In genomic region chr11:73175612-73176011, GRCm38 (mm10) we compare ENCODE assay signal across 8 mouse cellular contexts. TPM values are rescaled to one million over a fixed set of nuclear protein-coding genes. Genes with fewer than 3 reads are reported as not detected.
DNase-seq lines count a peak whose midpoint lies in the region; ATAC-seq and TF ChIP-seq lines count a peak whose summit lies in the region.

No protein-coding gene starts in this region.

- no peaks in the 10 kb centered on the region for H3K9me3 ChIP-seq in lung, embryonic 14.5 days (ENCODE audit: low read depth, low read length)

- 25% methylated on average over 8 of the region's 8 CpGs for WGBS in lung, embryonic 14.5 days

- peak overlapping the region; percentile 97; the same call in 1 of the 2 replicates for H3K27ac ChIP-seq in gastrocnemius, adult 2 months
- no peak overlapping the region for H3K27ac ChIP-seq in cortical plate, adult 2 months (ENCODE audit: insufficient read depth, low read length)
- H3K27ac ChIP-seq in lung, embryonic 14.5 days (ENCODE audit: low read depth): peak overlapping the region; percentile 87

- no peak for ATAC-seq in lung, embryonic 14.5 days (ENCODE audit: insufficient read depth)

- peak overlapping the region; percentile 99 for H3K4me3 ChIP-seq in gastrocnemius, adult 2 months
- H3K4me3 ChIP-seq in cortical plate, adult 2 months (ENCODE audit: insufficient read depth, low read length): peak overlapping the region; percentile 84; the same call in 1 of the 2 replicates
- peak overlapping the region; percentile 96 for H3K4me3 ChIP-seq in lung, embryonic 14.5 days (ENCODE audit: low read depth, low read length)

- H3K4me1 ChIP-seq in cortical plate, adult 2 months (ENCODE audit: control insufficient read depth, insufficient read depth, low read length): peaks cover 5% of the 10 kb centered on the region; the same call in 1 of the 2 replicates
- H3K4me1 ChIP-seq in lung, embryonic 14.5 days (ENCODE audit: insufficient read depth): peaks cover 15% of the 10 kb centered on the region; the same call in 1 of the 2 replicates

- H3K9ac ChIP-seq in lung, embryonic 14.5 days: peak overlapping the region; percentile 93

- TF ChIP-seq CTCF in gastrocnemius, adult 2 months (IDR thresholded peaks at IDR 0.05): no peak
- TF ChIP-seq CTCF in cortical plate, adult 2 months (IDR thresholded peaks at IDR 0.05; ENCODE audit: extremely low read depth, insufficient read depth, low read length): no peak
- TF ChIP-seq CTCF in lung, embryonic 14.5 days (IDR thresholded peaks at IDR 0.05; ENCODE audit: low read depth): no peak

- peak overlapping the region; percentile 76 for H3K4me2 ChIP-seq in lung, embryonic 14.5 days

- intact Hi-C loops in gastrocnemius, adult 2 months (cut with DNase I): loop anchor here (2.0 to 5.0 kb wide), 2 partner anchors 23 to 38 kb away; partner anchors contain the start of genes Ctns, Haspin and Shpk
- intact Hi-C loops in gastrocnemius, postnatal 36 days (cut with DNase I): no loop called here

- peaks cover 34% of the 10 kb centered on the region for H3K36me3 ChIP-seq in lung, embryonic 14.5 days (ENCODE audit: insufficient read depth)

- DNase-seq in gastrocnemius, adult 2 months: no peak
- no peak for DNase-seq in gastrocnemius, postnatal 36 days
- DNase-seq in kidney, adult 18-20 months: peak; percentile 80
- peak; percentile 71 for DNase-seq in lung, embryonic 14.5 days
- DNase-seq in cerebellum, adult 11 months: no peak
- DNase-seq in left cerebral cortex, adult 8-10 months (ENCODE audit: low spot score in 2 of 2): no peak
- DNase-seq in left cerebral cortex, adult 11 months (ENCODE audit: low spot score): no peak

- no peaks in the 10 kb centered on the region for H3K27me3 ChIP-seq in lung, embryonic 14.5 days (ENCODE audit: insufficient read depth, low read length)

- TF ChIP-seq POLR2A in cortical plate, adult 2 months (IDR thresholded peaks at IDR 0.05; ENCODE audit: extremely low read depth, insufficient read depth, low read length): no peak

RNA-seq across cellular contexts. Expression of gene Emc6, which starts 1.2 kb away (rescaled TPM):
- 10 to 100 TPM; 82.6 to 93.4 TPM for total RNA-seq in gastrocnemius, adult 2 months (2021)
- total RNA-seq in gastrocnemius, postnatal 36 days (2021): 10 to 100 TPM; 74.4 to 90.9 TPM
- 62.8 and 69.7 TPM in 2 replicates for polyA plus RNA-seq in cortical plate, adult 2 months (2012; rRNA removed)
- 118 and 135 TPM in 2 replicates for polyA plus RNA-seq in lung, embryonic 14.5 days (2014; fragmentation: Nextera tagmentation; extraction: Ambion mirVana)
- total RNA-seq in left cerebral cortex, adult 8-10 months (2022): 10 to 100 TPM; 39.9 to 46.8 (median 42.9) TPM

RNA-seq across cellular contexts. Expression of gene Tax1bp3, which starts 1.3 kb away (rescaled TPM):
- 10 to 100 TPM in 1 of 2 experiments, 1 to 10 TPM in 1; 6.5 to 13.9 TPM for total RNA-seq in gastrocnemius, adult 2 months (2021)
- 10 to 100 TPM in 1 of 2 experiments, 1 to 10 TPM in 1; 9.3 to 10.5 TPM for total RNA-seq in gastrocnemius, postnatal 36 days (2021)
- 13.3 and 13.6 TPM in 2 replicates for polyA plus RNA-seq in cortical plate, adult 2 months (2012; rRNA removed)
- 252 and 263 TPM in 2 replicates for polyA plus RNA-seq in lung, embryonic 14.5 days (2014; fragmentation: Nextera tagmentation; extraction: Ambion mirVana)
- 10 to 100 TPM in 3 of 4 experiments, 1 to 10 TPM in 1; 9.9 to 12.1 (median 11.0) TPM for total RNA-seq in left cerebral cortex, adult 8-10 months (2022)

RNA-seq across cellular contexts. Expression of gene P2rx5, which starts 15.4 kb away (rescaled TPM):
- total RNA-seq in gastrocnemius, adult 2 months (2021): 10 to 100 TPM in 1 of 2 experiments, 1 to 10 TPM in 1; 7.0 to 12.9 TPM
- total RNA-seq in gastrocnemius, postnatal 36 days (2021): 1 to 10 TPM; 6.9 to 8.6 TPM
- 0.35 and 0.68 TPM in 2 replicates for polyA plus RNA-seq in cortical plate, adult 2 months (2012; rRNA removed)
- 0.15 and 0.21 TPM in 2 replicates for polyA plus RNA-seq in lung, embryonic 14.5 days (2014; fragmentation: Nextera tagmentation; extraction: Ambion mirVana)
- 1 to 10 TPM in 2 of 4 experiments, under 1 TPM in 2; 0.70 to 1.4 (median 0.97) TPM for total RNA-seq in left cerebral cortex, adult 8-10 months (2022)

RNA-seq across cellular contexts. Expression of gene Ctns, which starts 23.2 kb away (rescaled TPM):
- total RNA-seq in gastrocnemius, adult 2 months (2021): 1 to 10 TPM; 5.7 to 7.8 TPM
- 1 to 10 TPM; 5.3 to 5.5 TPM for total RNA-seq in gastrocnemius, postnatal 36 days (2021)
- 23.5 and 24.5 TPM in 2 replicates for polyA plus RNA-seq in cortical plate, adult 2 months (2012; rRNA removed)
- polyA plus RNA-seq in lung, embryonic 14.5 days (2014; fragmentation: Nextera tagmentation; extraction: Ambion mirVana): 11.4 and 12.7 TPM in 2 replicates
- 10 to 100 TPM; 17.2 to 24.7 (median 19.9) TPM for total RNA-seq in left cerebral cortex, adult 8-10 months (2022)

RNA-seq across cellular contexts. Expression of gene Shpk, which starts 23.6 kb away (rescaled TPM):
- total RNA-seq in gastrocnemius, adult 2 months (2021): under 1 TPM; 0.50 to 0.66 TPM
- total RNA-seq in gastrocnemius, postnatal 36 days (2021): under 1 TPM; 0.47 to 0.69 TPM
- 4.1 and 4.4 TPM in 2 replicates for polyA plus RNA-seq in cortical plate, adult 2 months (2012; rRNA removed)
- 0.93 and 1.3 TPM in 2 replicates for polyA plus RNA-seq in lung, embryonic 14.5 days (2014; fragmentation: Nextera tagmentation; extraction: Ambion mirVana)
- 1 to 10 TPM; 3.2 to 4.1 (median 3.7) TPM for total RNA-seq in left cerebral cortex, adult 8-10 months (2022)

Comparison
In these comparisons a context has a peak if more than half of its experiments do, and no peak if none do; other contexts are left out.
1. DNase-seq: peak in kidney, adult 18-20 months (single experiment) and lung, embryonic 14.5 days (single experiment); none in gastrocnemius, adult 2 months (single experiment), gastrocnemius, postnatal 36 days (0 of 2), cerebellum, adult 11 months (single experiment), left cerebral cortex, adult 8-10 months (0 of 2) and left cerebral cortex, adult 11 months (single experiment).
2. Peak in every context shown above with its lines, with median percentiles within 50 percentile points of each other: H3K4me3 ChIP-seq.